Mouse (Mus musculus) A20 (cell line): ENCODE results near the gene Gm19668.
"Not testable (repeated sequence)": the region's sequence is repeated elsewhere in the genome, so short reads cannot be mapped to it uniquely, and the experiment has no call there.

Experiments used
- DNase-seq: peaks from one replicate; pipeline ENCODE4 v3.0.0-alpha.2; 2011; ENCODE audit warnings: low read depth, low spot score

The Gm19668 gene

DNA sequence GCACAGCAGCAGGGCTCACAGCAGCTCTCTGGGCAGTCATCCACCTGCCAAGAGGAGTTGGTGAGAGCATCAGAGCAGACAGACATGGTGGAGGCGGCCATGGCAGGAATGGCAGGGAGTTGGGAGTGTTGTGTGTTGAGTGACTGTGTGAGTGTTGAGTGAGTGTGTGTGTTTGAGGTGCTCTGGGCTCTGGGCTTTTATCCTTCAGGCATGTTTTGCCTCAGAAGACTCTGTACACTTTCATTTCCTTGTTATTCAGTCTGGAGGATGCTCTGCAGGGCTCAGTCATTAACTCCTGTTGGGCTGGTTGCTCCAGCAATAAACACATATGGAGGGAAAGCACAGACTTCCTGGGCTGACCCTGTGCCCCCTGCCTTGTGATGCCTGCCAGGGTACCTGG, 27.7 kb downstream of the Gm19668 start, which contains the start of gene Gm3238:
Gene Gm3238, minus strand, starts transcription at position 101 of the 400 bp plus-strand sequence.
- not testable (repeated sequence) for DNase-seq

DNA sequence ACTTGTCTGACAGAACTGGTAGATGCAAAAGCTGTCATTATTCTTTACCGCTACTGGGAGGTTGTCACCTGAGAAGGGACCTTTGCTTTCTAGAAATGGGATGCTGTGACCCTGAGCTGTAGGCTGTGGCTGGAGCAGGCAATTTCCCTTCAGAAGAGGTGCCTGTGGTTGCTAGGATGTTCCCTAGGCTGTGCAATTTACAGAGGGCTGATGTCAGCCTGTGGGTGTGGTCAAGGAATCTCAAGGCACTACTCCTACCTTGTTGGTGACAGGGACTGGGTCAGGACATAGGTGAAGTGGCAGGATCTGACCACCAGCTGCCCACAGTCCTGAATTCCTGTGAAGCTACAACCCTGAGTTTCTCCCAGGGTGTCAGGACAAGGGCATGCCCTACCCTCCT, 29.2 kb downstream of the Gm19668 start:
- DNase-seq, result no peak

DNA sequence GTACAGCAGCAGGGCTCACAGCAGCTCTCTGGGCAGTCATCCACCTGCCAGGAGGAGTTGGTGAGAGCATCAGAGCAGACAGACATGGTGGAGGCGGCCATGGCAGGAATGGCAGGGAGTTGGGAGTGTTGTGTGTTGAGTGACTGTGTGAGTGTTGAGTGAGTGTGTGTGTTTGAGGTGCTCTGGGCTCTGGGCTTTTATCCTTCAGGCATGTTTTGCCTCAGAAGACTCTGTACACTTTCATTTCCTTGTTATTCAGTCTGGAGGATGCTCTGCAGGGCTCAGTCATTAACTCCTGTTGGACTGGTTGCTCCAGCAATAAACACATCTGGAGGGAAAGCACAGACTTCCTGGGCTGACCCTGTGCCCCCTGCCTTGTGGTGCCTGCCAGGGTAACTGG, 39.4 kb downstream of the Gm19668 start, which contains the start of gene Gm3233:
Gene Gm3233, minus strand, starts transcription at position 101 of the 400 bp plus-strand sequence.
- DNase-seq, result not testable (repeated sequence)

DNA sequence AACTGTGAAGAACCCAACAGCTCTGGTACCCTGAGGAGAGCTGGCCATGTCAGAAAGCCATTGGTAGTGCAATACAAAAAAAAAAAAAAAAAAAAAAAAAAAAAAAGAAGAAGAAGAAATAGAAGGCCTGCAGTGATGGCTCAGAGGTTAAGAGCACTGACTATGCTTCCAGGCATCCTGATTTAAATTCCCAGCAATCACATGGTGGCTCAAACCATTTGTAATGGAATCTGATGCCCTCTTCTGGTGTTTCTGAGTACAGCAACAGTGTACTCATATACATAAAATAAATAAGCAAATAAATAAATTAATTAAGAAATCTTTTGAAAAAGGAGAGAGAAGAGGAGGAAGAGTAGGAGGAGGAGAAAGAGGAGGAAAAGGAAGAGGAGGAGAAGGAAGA, 45.5 kb downstream of the Gm19668 start:
- DNase-seq, result peak; percentile 37

DNA sequence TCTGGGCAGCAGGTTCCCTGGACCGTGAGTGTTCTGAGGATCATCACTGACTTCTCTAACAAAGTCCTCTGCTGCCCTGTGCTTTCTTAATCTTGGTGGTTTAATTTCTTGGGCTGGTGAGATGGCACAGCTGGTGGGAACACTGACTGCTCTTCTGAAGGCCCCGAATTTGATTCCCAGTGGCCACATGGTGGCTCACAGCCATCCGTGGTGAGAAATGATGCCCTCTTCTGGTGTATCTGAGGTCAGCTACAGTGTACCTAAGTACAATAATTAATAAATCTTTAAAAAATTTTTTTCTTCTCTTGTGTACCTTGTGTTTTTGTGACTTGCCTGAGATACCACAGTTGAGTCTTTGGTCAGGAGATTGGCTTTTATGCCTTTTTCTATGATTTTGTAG, 46.6 kb downstream of the Gm19668 start:
- DNase-seq, result peak; percentile 39

DNA sequence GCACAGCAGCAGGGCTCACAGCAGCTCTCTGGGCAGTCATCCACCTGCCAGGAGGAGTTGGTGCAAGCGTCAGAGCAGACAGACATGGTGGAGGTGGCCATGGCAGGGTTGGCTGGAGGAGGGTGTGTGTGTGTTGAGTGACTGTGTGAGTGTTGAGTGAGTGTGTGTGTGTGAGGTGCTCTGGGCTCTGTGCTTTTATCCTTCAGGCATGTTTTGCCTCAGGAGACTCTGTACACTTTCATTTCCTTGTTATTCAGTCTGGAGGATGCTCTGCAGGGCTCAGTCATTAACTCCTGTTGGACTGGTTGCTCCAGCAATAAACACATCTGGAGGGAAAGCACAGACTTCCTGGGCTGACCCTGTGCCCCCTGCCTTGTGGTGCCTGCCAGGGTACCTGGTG, 47.7 kb downstream of the Gm19668 start, which contains the start of gene Gm9736:
Gene Gm9736, minus strand, starts transcription at position 101 of the 400 bp plus-strand sequence.
- DNase-seq, result not testable (repeated sequence)

DNA sequence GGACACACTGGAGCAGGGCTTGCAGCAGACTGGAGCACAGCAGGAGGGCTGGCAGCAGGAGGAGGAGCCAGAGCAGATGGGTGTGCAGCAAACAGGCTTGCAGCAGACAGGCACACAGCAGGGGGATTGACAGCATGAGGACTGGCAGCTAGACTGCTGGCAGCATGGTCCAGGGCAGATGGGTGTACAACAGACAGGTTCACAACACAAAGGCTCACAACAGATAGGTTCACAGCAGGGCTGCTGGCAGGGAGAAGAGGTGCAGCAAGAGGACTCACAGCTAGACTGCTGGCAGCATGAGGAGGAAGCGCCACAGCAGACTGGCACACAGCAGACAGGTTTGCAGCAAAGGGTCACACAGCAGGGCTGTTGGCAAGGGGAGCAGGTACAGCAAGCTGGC, 48.2 kb downstream of the Gm19668 start:
- DNase-seq, result not testable (repeated sequence)
